Mouse (Mus musculus): ENCODE data around the gene Gstt1. TPM values are rescaled to one million over a fixed set of nuclear protein-coding genes. Genes with fewer than 3 reads are reported as not detected.
A peak's percentile ranks its signal among the peaks of the same experiment; 100 is the strongest.

The Gstt1 gene
- polyA plus RNA-seq, 2 experiments, result 68.8 to 71.5 TPM

DNA sequence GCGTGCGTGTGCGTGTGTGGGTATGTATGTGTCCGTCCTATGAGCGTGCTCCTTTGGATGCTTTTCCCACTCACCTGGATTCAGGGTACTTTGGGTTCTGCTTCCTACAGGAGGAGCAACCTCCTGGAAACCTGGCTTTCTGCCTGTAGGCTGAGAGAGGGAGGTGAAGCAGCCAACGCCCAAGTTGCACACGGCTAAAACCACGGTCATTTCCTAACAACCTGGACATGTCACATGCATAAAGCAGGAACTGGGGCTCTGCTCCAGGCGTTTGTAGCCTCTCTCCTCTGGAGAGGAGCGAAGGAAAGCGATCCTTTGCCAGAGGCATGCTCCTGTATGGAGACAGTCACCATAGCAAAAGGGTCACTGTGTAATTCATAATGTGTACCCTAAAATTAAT, 41.7 kb downstream of the Gstt1 start:
- peaks cover 0 to 3% of the 10 kb centered on the region in 2 experiments; a peak in 2 of 4 replicates for H3K4me1 ChIP-seq (replicated peaks; ENCODE audit: control insufficient read depth in 2 of 2, insufficient read depth in 2 of 2, low read length in 1 of 2)
- TF ChIP-seq EP300 (IDR thresholded peaks at IDR 0.05; ENCODE audit: low read depth) (no peak), CTCF (IDR thresholded peaks at IDR 0.05; ENCODE audit: low read depth) (no peak)
- no peak for ATAC-seq (ENCODE audit: insufficient read depth)
- no peaks in the 10 kb centered on the region for H3K9me3 ChIP-seq (ENCODE audit: control insufficient read depth, low read length)
- no peak overlapping the region for H3K27ac ChIP-seq
- 79% methylated on average over 11 of the region's 11 CpGs for WGBS (ENCODE audit: insufficient replicate concordance)
- no peak overlapping the region for H3K9ac ChIP-seq (replicated peaks)
- no peak overlapping the region for H3K4me2 ChIP-seq (ENCODE audit: low read depth)
- DNase-seq (ENCODE audit: low read depth in 3 of 3, low spot score in 3 of 3), result no peak
- H3K27me3 ChIP-seq (ENCODE audit: control insufficient read depth, insufficient read depth, low read length), result no peaks in the 10 kb centered on the region
- peaks cover 46% of the 10 kb centered on the region for H3K36me3 ChIP-seq (replicated peaks; ENCODE audit: control insufficient read depth, insufficient read depth, low read depth)
- H3K4me3 ChIP-seq (ENCODE audit: insufficient read depth in 1 of 2, low read depth in 2 of 2, low read length in 2 of 2), result no peak overlapping the region

GRCm38 (mm10) chr10:75744017-75744416, 54.4 kb downstream of the Gstt1 start:
- Histone ChIP-seq H3K9me3 (ENCODE audit: control insufficient read depth, low read length) (no peaks in the 10 kb centered on the region), H3K36me3 (replicated peaks; ENCODE audit: control insufficient read depth, insufficient read depth, low read depth) (peaks cover 81% of the 10 kb centered on the region), H3K4me2 (ENCODE audit: low read depth) (no peak overlapping the region), H3K4me1 (replicated peaks; ENCODE audit: control insufficient read depth in 2 of 2, insufficient read depth in 2 of 2, low read length in 1 of 2) (no peaks in the 10 kb centered on the region), H3K27ac (no peak overlapping the region), H3K4me3 (ENCODE audit: insufficient read depth in 1 of 2, low read depth in 2 of 2, low read length in 2 of 2) (no peak overlapping the region), H3K9ac (replicated peaks) (no peak overlapping the region), H3K27me3 (ENCODE audit: control insufficient read depth, insufficient read depth, low read length) (no peaks in the 10 kb centered on the region)
- peak; percentile 64 for ATAC-seq (ENCODE audit: insufficient read depth)
- WGBS (ENCODE audit: insufficient replicate concordance), result 43% methylated on average over 3 of the region's 3 CpGs
- DNase-seq (ENCODE audit: low read depth in 3 of 3, low spot score in 3 of 3), result peak; percentile 46 to 61 (median 54)
- 0 out of 2 replicates have a peak, but pooled peaks have one; percentile 18 for TF ChIP-seq EP300 (IDR thresholded peaks at IDR 0.05; ENCODE audit: low read depth)
- peak; percentile 96 for TF ChIP-seq CTCF (IDR thresholded peaks at IDR 0.05; ENCODE audit: low read depth)

GRCm38 (mm10) chr10:75743369-75743768, 55.0 kb downstream of the Gstt1 start:
- no peak overlapping the region for H3K27ac ChIP-seq
- DNase-seq (ENCODE audit: low read depth in 3 of 3, low spot score in 3 of 3) (no peak), ATAC-seq (ENCODE audit: insufficient read depth) (no peak)
- H3K4me3 ChIP-seq (ENCODE audit: insufficient read depth in 1 of 2, low read depth in 2 of 2, low read length in 2 of 2), result no peak overlapping the region
- WGBS (ENCODE audit: insufficient replicate concordance), result 84% methylated on average over 12 of the region's 12 CpGs
- no peak overlapping the region for H3K9ac ChIP-seq (replicated peaks)
- peaks cover 84% of the 10 kb centered on the region for H3K36me3 ChIP-seq (replicated peaks; ENCODE audit: control insufficient read depth, insufficient read depth, low read depth)
- no peaks in the 10 kb centered on the region for H3K27me3 ChIP-seq (ENCODE audit: control insufficient read depth, insufficient read depth, low read length)
- no peaks in the 10 kb centered on the region for H3K4me1 ChIP-seq (replicated peaks; ENCODE audit: control insufficient read depth in 2 of 2, insufficient read depth in 2 of 2, low read length in 1 of 2)
- no peak overlapping the region for H3K4me2 ChIP-seq (ENCODE audit: low read depth)
- no peaks in the 10 kb centered on the region for H3K9me3 ChIP-seq (ENCODE audit: control insufficient read depth, low read length)
- TF ChIP-seq EP300 (IDR thresholded peaks at IDR 0.05; ENCODE audit: low read depth) (no peak), CTCF (IDR thresholded peaks at IDR 0.05; ENCODE audit: low read depth) (no peak)

- Histone ChIP-seq H3K9ac (replicated peaks) (no peak overlapping the region), H3K27ac (no peak overlapping the region), H3K36me3 (replicated peaks; ENCODE audit: control insufficient read depth, insufficient read depth, low read depth) (peaks cover 82% of the 10 kb centered on the region), H3K4me2 (ENCODE audit: low read depth) (no peak overlapping the region), H3K4me3 (ENCODE audit: insufficient read depth in 1 of 2, low read depth in 2 of 2, low read length in 2 of 2) (no peak overlapping the region), H3K9me3 (ENCODE audit: control insufficient read depth, low read length) (no peaks in the 10 kb centered on the region), H3K4me1 (replicated peaks; ENCODE audit: control insufficient read depth in 2 of 2, insufficient read depth in 2 of 2, low read length in 1 of 2) (no peaks in the 10 kb centered on the region), H3K27me3 (ENCODE audit: control insufficient read depth, insufficient read depth, low read length) (no peaks in the 10 kb centered on the region)
- DNase-seq (ENCODE audit: low read depth in 3 of 3, low spot score in 3 of 3) (no peak), ATAC-seq (ENCODE audit: insufficient read depth) (no peak)
- TF ChIP-seq CTCF (IDR thresholded peaks at IDR 0.05; ENCODE audit: low read depth) (no peak), EP300 (IDR thresholded peaks at IDR 0.05; ENCODE audit: low read depth) (no peak)
- 88% methylated on average over 3 of the region's 3 CpGs for WGBS (ENCODE audit: insufficient replicate concordance)
Observed at GRCm38 (mm10) chr10:75740866-75741265, 57.5 kb downstream of the Gstt1 start.

Other genes with a start within 250 kb of the Gstt1 start
- gene Lrrc75b, start 238.3 kb downstream of the Gstt1 start, polyA plus RNA-seq (2012; rRNA removed), result 0.04 TPM in 2 replicates
- not detected in 2 replicates for gene Lrrc75b, start 238.3 kb downstream of the Gstt1 start, polyA plus RNA-seq (2014; fragmentation: Nextera tagmentation; extraction: Ambion mirVana)
- gene Ggt1, start 237.0 kb downstream of the Gstt1 start, polyA plus RNA-seq (2012; rRNA removed), result 4.3 and 5.8 TPM in 2 replicates
- 5.2 and 6.6 TPM in 2 replicates for gene Ggt1, start 237.0 kb downstream of the Gstt1 start, polyA plus RNA-seq (2014; fragmentation: Nextera tagmentation; extraction: Ambion mirVana)
- 0.65 and 1.4 TPM in 2 replicates for gene Ggt5, start 209.2 kb downstream of the Gstt1 start, polyA plus RNA-seq (2012; rRNA removed)
- gene Ggt5, start 209.2 kb downstream of the Gstt1 start, polyA plus RNA-seq (2014; fragmentation: Nextera tagmentation; extraction: Ambion mirVana), result 0.27 and 0.57 TPM in 2 replicates
- 0.84 and 1.2 TPM in 2 replicates for gene Susd2, start 154.6 kb downstream of the Gstt1 start, polyA plus RNA-seq (2012; rRNA removed)
- gene Susd2, start 154.6 kb downstream of the Gstt1 start, polyA plus RNA-seq (2014; fragmentation: Nextera tagmentation; extraction: Ambion mirVana), result 1.0 and 1.6 TPM in 2 replicates
- 11.2 and 11.3 TPM in 2 replicates for gene Cabin1, start 34.2 kb downstream of the Gstt1 start, polyA plus RNA-seq (2012; rRNA removed)
- 12.0 and 13.7 TPM in 2 replicates for gene Cabin1, start 34.2 kb downstream of the Gstt1 start, polyA plus RNA-seq (2014; fragmentation: Nextera tagmentation; extraction: Ambion mirVana)
- 116 and 138 TPM in 2 replicates for gene Ddt, start 25.2 kb downstream of the Gstt1 start, polyA plus RNA-seq (2012; rRNA removed)
- 169 and 176 TPM in 2 replicates for gene Ddt, start 25.2 kb downstream of the Gstt1 start, polyA plus RNA-seq (2014; fragmentation: Nextera tagmentation; extraction: Ambion mirVana)
- 0.04 TPM in 1 of 2 replicates, not detected in the other for gene Gm20441, start 17.6 kb downstream of the Gstt1 start, polyA plus RNA-seq (2012; rRNA removed)
- not detected in 2 replicates for gene Gm20441, start 17.6 kb downstream of the Gstt1 start, polyA plus RNA-seq (2014; fragmentation: Nextera tagmentation; extraction: Ambion mirVana)
- 5.3 and 5.5 TPM in 2 replicates for gene Gstt3, start 17.2 kb downstream of the Gstt1 start, polyA plus RNA-seq (2012; rRNA removed)
- gene Gstt3, start 17.2 kb downstream of the Gstt1 start, polyA plus RNA-seq (2014; fragmentation: Nextera tagmentation; extraction: Ambion mirVana), result 9.4 and 12.0 TPM in 2 replicates
- gene Gstt4, start 24.0 kb upstream of the Gstt1 start, polyA plus RNA-seq (2012; rRNA removed), result not detected in 2 replicates
- gene Gstt4, start 24.0 kb upstream of the Gstt1 start, polyA plus RNA-seq (2014; fragmentation: Nextera tagmentation; extraction: Ambion mirVana), result 0.10 TPM in 1 of 2 replicates, not detected in the other
- gene Gstt2, start 38.8 kb upstream of the Gstt1 start, polyA plus RNA-seq (2012; rRNA removed), result 33.8 and 36.4 TPM in 2 replicates
- gene Gstt2, start 38.8 kb upstream of the Gstt1 start, polyA plus RNA-seq (2014; fragmentation: Nextera tagmentation; extraction: Ambion mirVana), result 42.7 and 43.7 TPM in 2 replicates
- 846 and 879 TPM in 2 replicates for gene Mif, start 61.7 kb upstream of the Gstt1 start, polyA plus RNA-seq (2012; rRNA removed)
- gene Mif, start 61.7 kb upstream of the Gstt1 start, polyA plus RNA-seq (2014; fragmentation: Nextera tagmentation; extraction: Ambion mirVana), result 746 and 755 TPM in 2 replicates
- 0.23 and 0.47 TPM in 2 replicates for gene Derl3, start 94.8 kb upstream of the Gstt1 start, polyA plus RNA-seq (2012; rRNA removed)
- 0.18 TPM in 1 of 2 replicates, not detected in the other for gene Derl3, start 94.8 kb upstream of the Gstt1 start, polyA plus RNA-seq (2014; fragmentation: Nextera tagmentation; extraction: Ambion mirVana)
- gene Smarcb1, start 123.0 kb upstream of the Gstt1 start, polyA plus RNA-seq (2012; rRNA removed), result 21.2 and 28.5 TPM in 2 replicates
- 47.7 and 55.3 TPM in 2 replicates for gene Smarcb1, start 123.0 kb upstream of the Gstt1 start, polyA plus RNA-seq (2014; fragmentation: Nextera tagmentation; extraction: Ambion mirVana)
- gene Chchd10, start 134.5 kb upstream of the Gstt1 start, polyA plus RNA-seq (2012; rRNA removed), result 55.8 and 72.9 TPM in 2 replicates
- 106 and 111 TPM in 2 replicates for gene Chchd10, start 134.5 kb upstream of the Gstt1 start, polyA plus RNA-seq (2014; fragmentation: Nextera tagmentation; extraction: Ambion mirVana)
- gene Mmp11, start 137.9 kb upstream of the Gstt1 start, polyA plus RNA-seq (2012; rRNA removed), result 1.3 and 1.5 TPM in 2 replicates
- gene Mmp11, start 137.9 kb upstream of the Gstt1 start, polyA plus RNA-seq (2014; fragmentation: Nextera tagmentation; extraction: Ambion mirVana), result 1.1 and 1.5 TPM in 2 replicates
- gene Gm867, start 142.1 kb upstream of the Gstt1 start, polyA plus RNA-seq (2012; rRNA removed), result 22.5 and 27.6 TPM in 2 replicates
- 20.9 and 21.9 TPM in 2 replicates for gene Gm867, start 142.1 kb upstream of the Gstt1 start, polyA plus RNA-seq (2014; fragmentation: Nextera tagmentation; extraction: Ambion mirVana)
- 0.85 and 2.1 TPM in 2 replicates for gene Vpreb3, start 144.5 kb upstream of the Gstt1 start, polyA plus RNA-seq (2012; rRNA removed)
- gene Vpreb3, start 144.5 kb upstream of the Gstt1 start, polyA plus RNA-seq (2014; fragmentation: Nextera tagmentation; extraction: Ambion mirVana), result 2.5 and 2.9 TPM in 2 replicates
- gene Gm5134, start 155.9 kb upstream of the Gstt1 start, polyA plus RNA-seq (2012; rRNA removed), result 0.08 and 0.10 TPM in 2 replicates
- 0.08 TPM in 1 of 2 replicates, not detected in the other for gene Gm5134, start 155.9 kb upstream of the Gstt1 start, polyA plus RNA-seq (2014; fragmentation: Nextera tagmentation; extraction: Ambion mirVana)
- gene Zfp280b, start 234.1 kb upstream of the Gstt1 start, polyA plus RNA-seq (2012; rRNA removed), result 6.8 and 7.1 TPM in 2 replicates
- 9.6 and 10.1 TPM in 2 replicates for gene Zfp280b, start 234.1 kb upstream of the Gstt1 start, polyA plus RNA-seq (2014; fragmentation: Nextera tagmentation; extraction: Ambion mirVana)

All from liver, embryonic 14.5 days (tissue).